Mouse (Mus musculus) midbrain, embryonic 11.5 days (tissue): ENCODE measurements around the gene Sdha. TPM values are rescaled to one million over a fixed set of nuclear protein-coding genes. Genes with fewer than 3 reads are reported as not detected.

Source experiments
- ATAC-seq: fragments of 200-750 bp; cut with Nextera tagmentation; 2 replicates; pipeline ENCODE4 v1.8.0; 2017; ENCODE audit warnings: moderate TSS enrichment, moderate library complexity; ENCODE audit not compliant: low FRiP score
- DNase-seq: peaks from one replicate; pipeline ENCODE4 v3.0.0; 2015; ENCODE audit warnings: low spot score; ENCODE audit errors: missing footprints
- H3K27ac ChIP-seq: fragments of 300-500 bp; sonication (generic); 2 replicates; pipeline ENCODE4 v1.5.1; 2014; ENCODE audit warnings: low read depth, low read length
- H3K27me3 ChIP-seq: fragments of 300-500 bp; sonication (generic); 2 replicates; pipeline ENCODE4 v1.6.1; 2014; ENCODE audit warnings: mild to moderate bottlenecking, low read length, moderate library complexity, mixed read lengths; ENCODE audit not compliant: control insufficient read depth, insufficient read depth
- H3K36me3 ChIP-seq: fragments of 300-500 bp; sonication (generic); 2 replicates; pipeline ENCODE4 v1.6.1; 2014; ENCODE audit warnings: mild to moderate bottlenecking, low read length, moderate library complexity, mixed read lengths; ENCODE audit not compliant: control insufficient read depth, insufficient read depth
- H3K4me1 ChIP-seq: fragments of 300-500 bp; sonication (generic); 2 replicates; pipeline ENCODE4 v1.6.1; 2014; ENCODE audit warnings: low read length; ENCODE audit not compliant: control insufficient read depth, insufficient read depth
- H3K4me2 ChIP-seq: fragments of 300-500 bp; sonication (generic); 2 replicates; pipeline ENCODE4 v1.6.1; 2014; ENCODE audit warnings: mild to moderate bottlenecking, moderate library complexity
- H3K4me3 ChIP-seq: fragments of 300-500 bp; sonication (generic); 2 replicates; pipeline ENCODE4 v1.5.1; 2014; ENCODE audit warnings: low read depth, low read length
- H3K9ac ChIP-seq: fragments of 300-500 bp; sonication (generic); 2 replicates; pipeline ENCODE4 v1.6.1; 2014; ENCODE audit warnings: low read length
- H3K9me3 ChIP-seq: fragments of 300-500 bp; sonication (generic); 2 replicates; pipeline ENCODE4 v1.6.1; 2016; ENCODE audit warnings: low read length; ENCODE audit not compliant: control insufficient read depth
- WGBS: fragments of 180-500 bp; shearing (Covaris S2); extraction: QIAGEN DNeasy Blood & Tissue Kit; methylation state at CpG from one replicate; pipeline ENCODE4 v1.1.7; 2014; 5-methylcytosine and 5-hydroxymethylcytosine counted together
- polyA plus RNA-seq: library from polyadenylated mRNA; unstranded; fragments of >200 nt; fragmentation: Nextera tagmentation; extraction: Ambion mirVana; gene quantifications from 2 replicates; pipeline ENCODE4 v1.2.1, GENCODE M21; 2014

The Sdha gene
- polyA plus RNA-seq: 227 and 233 TPM in 2 replicates

DNA sequence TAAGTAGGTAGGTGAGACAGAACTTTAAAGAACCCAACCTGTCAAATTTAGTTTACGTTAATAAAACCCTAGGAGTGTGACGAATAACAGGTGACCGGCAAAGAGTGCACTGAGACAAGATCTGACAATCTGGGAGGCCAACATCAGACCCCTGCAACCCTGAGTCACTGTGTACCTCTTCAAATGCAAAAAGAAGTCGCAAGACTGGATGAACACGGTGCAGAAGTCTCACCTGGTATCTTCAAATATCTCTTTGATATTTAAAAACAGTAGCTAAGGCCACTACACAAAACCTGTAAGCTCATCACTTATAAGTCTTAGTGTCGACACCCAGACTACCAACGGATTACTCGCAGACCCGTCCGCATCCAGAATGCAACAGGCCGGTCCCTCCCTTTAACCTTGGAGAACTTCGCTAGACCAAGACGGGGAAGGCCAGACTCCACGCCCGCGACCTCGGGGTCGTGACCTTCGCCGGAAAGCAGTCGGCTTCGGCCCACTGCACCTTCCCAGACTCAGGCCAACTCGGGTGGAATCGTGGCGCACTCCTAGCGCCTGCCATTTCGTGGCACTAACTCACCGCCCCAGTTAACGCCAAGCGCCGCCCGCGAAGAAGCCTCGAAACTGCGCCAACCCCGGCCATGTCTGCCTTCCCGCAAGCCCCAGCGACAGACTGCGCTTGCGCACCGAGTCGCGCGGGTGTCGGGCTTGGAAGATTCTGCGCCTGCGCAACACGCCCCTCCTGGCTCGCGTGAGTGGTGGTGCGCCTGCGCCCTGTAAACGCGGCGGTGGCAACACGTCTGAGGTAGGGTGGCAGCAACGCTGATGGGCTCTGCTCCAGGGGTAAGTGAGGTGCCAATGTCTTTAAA lies at the start of gene Sdha, which contains the start of gene Ccdc127:
TSS of gene Sdha (minus strand) at position 715 of the 869 bp plus-strand sequence.
TSS of gene Ccdc127 (plus strand) at position 744 of the 869 bp plus-strand sequence.
- H3K27ac ChIP-seq: peak within 1 kb of the TSS; percentile 67; the same call in 1 of the 2 replicates
- peak within 1 kb of the TSS; percentile 84 for H3K4me2 ChIP-seq
- no peaks in the 10 kb centered on the region for H3K36me3 ChIP-seq
- 2% methylated on average over 57 of the region's 57 CpGs for WGBS
- ATAC-seq: peak; percentile 98
- peaks cover 10% of the 10 kb centered on the region; the same call in 1 of the 2 replicates for H3K4me1 ChIP-seq
- H3K9me3 ChIP-seq: no peaks in the 10 kb centered on the region
- DNase-seq: peak; percentile 100
- H3K9ac ChIP-seq: peak within 1 kb of the TSS; percentile 90
- H3K4me3 ChIP-seq: peak within 1 kb of the TSS; percentile 75
- no peaks in the 10 kb centered on the region for H3K27me3 ChIP-seq

DNA sequence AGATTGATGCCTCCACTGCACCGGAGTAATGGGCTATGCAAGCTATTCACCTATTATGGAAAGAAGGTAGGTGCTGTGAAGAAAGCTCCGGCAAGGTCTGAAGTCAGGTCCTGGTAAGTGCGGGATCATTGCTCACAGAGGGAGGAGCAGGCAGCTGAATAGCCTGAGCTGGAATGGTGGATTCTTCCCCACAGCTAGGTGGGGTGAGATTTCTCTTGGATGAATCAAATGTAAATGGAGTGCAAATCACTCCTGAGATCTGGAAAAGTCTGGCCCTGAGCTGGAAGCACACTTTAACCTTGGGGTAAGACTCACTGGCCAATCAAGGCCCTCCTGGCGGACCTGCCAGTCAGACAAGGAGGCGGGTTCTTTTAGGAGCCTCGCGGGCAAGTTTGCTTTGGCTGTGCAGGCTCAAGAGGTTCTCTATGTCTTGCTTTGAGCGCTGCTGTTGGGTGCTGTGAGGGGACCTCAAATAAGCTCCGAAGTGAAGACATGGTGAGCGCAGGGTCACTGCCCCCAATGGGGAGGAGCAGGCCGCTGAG lies 49.3 kb upstream of the Sdha start, which contains the start of gene Ftl1-ps1:
TSS of gene Ftl1-ps1 (plus strand) at position 397 of the 542 bp plus-strand sequence.
- no peak for ATAC-seq
- Histone ChIP-seq H3K27ac (no peak within 1 kb of the TSS), H3K27me3 (no peaks in the 10 kb centered on the region), H3K4me3 (no peak within 1 kb of the TSS), H3K4me2 (no peak within 1 kb of the TSS), H3K9ac (no peak within 1 kb of the TSS), H3K9me3 (no peaks in the 10 kb centered on the region), H3K36me3 (no peaks in the 10 kb centered on the region), H3K4me1 (no peaks in the 10 kb centered on the region)
- no peak for DNase-seq
- 8% methylated on average over 11 of the region's 11 CpGs for WGBS

DNA sequence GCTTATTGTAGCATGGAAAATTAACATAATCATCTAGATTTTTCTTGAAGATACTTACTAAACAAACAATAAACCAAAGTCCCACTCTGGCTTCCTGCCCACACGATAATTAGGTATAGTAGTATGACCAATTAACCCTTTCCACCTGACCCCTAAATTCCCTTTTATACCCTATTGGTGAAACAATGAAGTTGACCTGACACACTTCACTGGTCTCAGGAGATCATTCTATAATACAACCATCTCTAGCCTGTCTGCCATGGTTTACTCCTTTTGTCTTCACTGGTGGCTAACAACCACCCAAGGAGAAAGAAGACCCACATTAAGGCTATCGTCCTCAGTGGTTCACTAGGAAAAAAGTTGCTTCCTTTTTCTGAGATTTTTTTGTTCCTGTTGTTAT lies 41.1 kb upstream of the Sdha start:
- Histone ChIP-seq H3K4me3 (no peak overlapping the region), H3K9me3 (no peaks in the 10 kb centered on the region), H3K36me3 (no peaks in the 10 kb centered on the region), H3K4me1 (peaks cover 2% of the 10 kb centered on the region; the same call in 1 of the 2 replicates), H3K4me2 (no peak overlapping the region), H3K27ac (no peak overlapping the region), H3K9ac (no peak overlapping the region), H3K27me3 (no peaks in the 10 kb centered on the region)
- WGBS: 83% methylated on average over 2 of the region's 2 CpGs
- peak; percentile 45; the same call in 1 of the 2 replicates for ATAC-seq
- no peak for DNase-seq

DNA sequence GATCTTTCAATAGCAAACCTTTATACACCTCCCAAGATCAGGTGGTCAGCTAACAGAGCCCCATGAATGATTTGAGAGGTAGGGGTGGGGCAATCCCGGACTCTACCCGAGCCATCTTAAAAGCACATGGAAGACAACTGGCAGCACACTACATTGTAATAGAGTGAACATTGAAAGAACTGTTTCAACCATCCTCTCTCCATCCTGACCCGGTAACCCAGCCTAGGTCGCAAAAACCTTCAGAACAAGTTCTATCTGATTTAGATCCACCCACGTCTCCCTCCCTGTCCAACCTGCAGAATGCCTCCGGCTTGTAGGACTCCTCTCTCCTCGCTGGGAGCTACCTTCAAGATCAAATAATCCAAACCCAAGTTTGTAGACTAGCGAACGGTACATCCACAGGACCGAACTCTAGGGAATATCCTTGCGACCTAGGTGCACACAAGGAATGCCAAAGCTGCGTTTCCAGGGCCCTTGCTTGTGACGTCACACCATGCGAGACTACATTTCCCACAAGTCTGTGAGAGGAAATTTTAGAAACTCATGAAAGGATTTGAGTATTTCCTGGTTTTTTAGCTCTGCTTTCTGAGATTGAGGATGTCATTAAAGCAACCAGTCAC lies 40.4 kb upstream of the Sdha start, which contains the start of gene Zfp72:
TSS of gene Zfp72 (minus strand) at position 466 of the 620 bp plus-strand sequence.
- Histone ChIP-seq H3K9me3 (no peaks in the 10 kb centered on the region), H3K9ac (peak within 1 kb of the TSS; percentile 58), H3K36me3 (no peaks in the 10 kb centered on the region), H3K4me2 (peak within 1 kb of the TSS; percentile 63), H3K27ac (no peak within 1 kb of the TSS), H3K4me1 (peaks cover 2% of the 10 kb centered on the region; the same call in 1 of the 2 replicates), H3K27me3 (no peaks in the 10 kb centered on the region), H3K4me3 (peak within 1 kb of the TSS; percentile 48)
- peak; percentile 95 for DNase-seq
- peak; percentile 93 for ATAC-seq
- 2% methylated on average over 14 of the region's 14 CpGs for WGBS

DNA sequence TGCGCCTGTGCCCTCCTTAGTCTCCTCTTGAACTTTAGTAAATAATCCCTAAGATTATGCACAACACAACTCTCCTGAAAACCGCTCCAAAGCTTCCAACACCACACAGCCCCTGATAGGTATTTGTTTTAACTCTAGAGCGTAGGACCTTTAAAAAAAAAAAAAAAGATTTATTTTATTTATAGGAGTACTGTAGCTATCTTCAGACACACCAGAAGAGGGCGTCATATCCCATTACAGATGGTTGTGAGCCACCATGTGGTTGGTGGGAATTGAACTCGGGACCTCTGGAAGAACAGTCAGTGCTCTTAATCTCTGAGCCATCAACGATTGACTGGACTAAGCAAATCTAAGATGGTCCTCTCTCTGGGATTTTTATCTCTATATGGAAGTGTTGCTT lies 39.6 kb upstream of the Sdha start:
- H3K4me2 ChIP-seq: peak overlapping the region; percentile 63
- no peaks in the 10 kb centered on the region for H3K36me3 ChIP-seq
- ATAC-seq: no peak
- no peak overlapping the region for H3K27ac ChIP-seq
- H3K9me3 ChIP-seq: no peaks in the 10 kb centered on the region
- H3K4me1 ChIP-seq: peaks cover 2% of the 10 kb centered on the region; the same call in 1 of the 2 replicates
- no peaks in the 10 kb centered on the region for H3K27me3 ChIP-seq
- no peak overlapping the region for H3K4me3 ChIP-seq
- H3K9ac ChIP-seq: no peak overlapping the region
- WGBS: 75% methylated on average over 6 of the region's 6 CpGs
- DNase-seq: no peak

DNA sequence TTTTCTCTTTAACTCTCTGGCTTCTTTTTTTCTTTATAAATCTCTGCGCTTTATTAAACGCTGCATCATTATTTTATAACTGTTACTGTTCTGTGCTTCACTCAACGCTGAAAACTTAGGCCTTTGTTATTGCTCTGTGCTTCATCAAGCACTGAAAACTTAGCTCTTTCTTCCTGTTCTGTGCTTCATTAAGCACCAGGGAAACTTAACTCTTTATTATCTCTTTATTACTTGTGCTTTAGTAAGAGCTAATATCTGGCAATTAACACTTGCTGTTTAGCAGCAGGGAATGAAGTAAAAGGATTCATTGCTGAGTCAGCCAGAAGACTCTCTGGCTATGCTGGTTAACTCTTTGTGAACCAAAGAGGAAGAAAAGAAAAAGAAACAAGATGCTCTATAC lies 32.2 kb upstream of the Sdha start:
- 76% methylated on average over 3 of the region's 3 CpGs for WGBS
- no peak for ATAC-seq

DNA sequence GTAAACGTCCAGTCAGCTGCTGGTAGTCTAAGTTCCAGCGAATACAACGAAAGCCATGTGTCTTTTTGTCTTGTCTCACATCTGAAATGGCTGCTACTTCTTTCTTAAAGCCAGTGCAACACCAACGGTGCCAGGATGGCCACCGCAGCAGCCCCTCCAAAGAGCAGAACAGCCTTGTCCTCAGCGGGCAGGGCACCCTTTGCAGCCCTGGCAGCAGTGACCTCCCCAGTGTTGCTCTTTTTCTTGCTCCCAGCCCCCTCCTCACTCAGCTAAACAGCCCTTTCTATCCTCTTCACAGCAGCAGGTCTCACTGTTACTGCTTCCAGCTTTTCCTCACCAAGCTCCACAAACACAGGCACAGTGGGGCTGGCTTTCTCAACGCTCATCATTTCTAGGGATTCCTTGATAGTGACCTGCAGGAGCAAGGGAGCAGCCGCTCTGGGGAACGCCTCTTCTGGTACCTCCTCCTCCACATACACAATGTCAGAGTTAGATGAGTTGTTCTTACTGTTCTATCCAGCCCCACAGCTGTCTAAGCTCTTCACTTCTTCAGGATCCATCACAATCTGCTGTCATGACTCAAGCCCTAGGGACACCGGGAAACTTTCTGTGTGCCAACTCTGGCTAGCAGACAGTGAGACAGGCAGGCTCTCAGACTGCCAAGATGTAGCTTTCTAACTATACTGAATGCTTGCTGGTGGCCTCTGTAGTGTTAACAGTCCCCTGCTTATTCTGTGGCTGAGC lies 31.6 kb upstream of the Sdha start:
- WGBS: 77% methylated on average over 10 of the region's 10 CpGs

More for the DNA sequence above, 32.2 kb upstream of the Sdha start:
- Histone ChIP-seq H3K36me3 (no peaks in the 10 kb centered on the region), H3K27ac (no peak overlapping the region), H3K9me3 (no peaks in the 10 kb centered on the region), H3K27me3 (no peaks in the 10 kb centered on the region), H3K9ac (no peak overlapping the region), H3K4me3 (no peak overlapping the region), H3K4me2 (no peak overlapping the region), H3K4me1 (no peaks in the 10 kb centered on the region)
- no peak for DNase-seq

DNA sequence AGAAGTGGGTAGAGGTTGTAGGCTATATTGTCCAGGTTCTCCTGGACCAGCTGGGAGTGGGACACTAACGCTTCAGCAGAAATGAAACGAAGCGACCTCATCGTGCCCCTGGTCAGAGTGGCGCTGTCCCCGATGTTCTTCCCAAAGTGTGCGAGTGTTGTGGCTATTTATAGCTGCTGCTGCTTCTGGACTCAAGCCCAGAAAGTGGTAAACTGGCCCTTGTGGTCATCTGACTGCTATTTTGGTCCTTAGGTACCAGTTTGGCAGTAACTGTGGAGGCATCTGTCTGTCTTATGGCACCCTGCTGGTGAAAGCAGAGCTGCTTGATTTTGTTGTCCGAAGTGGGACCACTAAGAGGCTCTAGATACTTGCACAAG lies 13.8 kb upstream of the Sdha start, which contains the start of gene Lrrc14b:
TSS of gene Lrrc14b (minus strand) at position 147 of the 377 bp plus-strand sequence.
- peak; percentile 26; the same call in 1 of the 2 replicates for ATAC-seq

More for the DNA sequence above, 31.6 kb upstream of the Sdha start:
- Histone ChIP-seq H3K4me1 (no peaks in the 10 kb centered on the region), H3K4me3 (no peak overlapping the region), H3K4me2 (no peak overlapping the region), H3K36me3 (no peaks in the 10 kb centered on the region), H3K9me3 (no peaks in the 10 kb centered on the region), H3K27ac (no peak overlapping the region), H3K27me3 (no peaks in the 10 kb centered on the region), H3K9ac (no peak overlapping the region)
- ATAC-seq: no peak
- no peak for DNase-seq

More for the DNA sequence above, 13.8 kb upstream of the Sdha start, which contains the start of gene Lrrc14b:
- WGBS: 90% methylated on average over 8 of the region's 8 CpGs
- Histone ChIP-seq H3K36me3 (peaks cover 2% of the 10 kb centered on the region; the same call in 1 of the 2 replicates), H3K27ac (no peak within 1 kb of the TSS), H3K4me2 (no peak within 1 kb of the TSS), H3K4me3 (no peak within 1 kb of the TSS), H3K4me1 (no peaks in the 10 kb centered on the region), H3K27me3 (no peaks in the 10 kb centered on the region), H3K9ac (no peak within 1 kb of the TSS), H3K9me3 (no peaks in the 10 kb centered on the region)
- DNase-seq: no peak
